Mouse (Mus musculus): ENCODE measurements around the gene Lce1f. TPM values are rescaled to one million over a fixed set of nuclear protein-coding genes. Genes with fewer than 3 reads are reported as not detected.

Gene Lce1f
- polyA plus RNA-seq (2014; fragmentation: Illumina TruSeq; extraction: RNeasy Lipid Tissue Mini Kit (QIAGEN cat#74804); ENCODE audit: insufficient read depth, low read depth, low replicate concordance): not detected

DNA sequence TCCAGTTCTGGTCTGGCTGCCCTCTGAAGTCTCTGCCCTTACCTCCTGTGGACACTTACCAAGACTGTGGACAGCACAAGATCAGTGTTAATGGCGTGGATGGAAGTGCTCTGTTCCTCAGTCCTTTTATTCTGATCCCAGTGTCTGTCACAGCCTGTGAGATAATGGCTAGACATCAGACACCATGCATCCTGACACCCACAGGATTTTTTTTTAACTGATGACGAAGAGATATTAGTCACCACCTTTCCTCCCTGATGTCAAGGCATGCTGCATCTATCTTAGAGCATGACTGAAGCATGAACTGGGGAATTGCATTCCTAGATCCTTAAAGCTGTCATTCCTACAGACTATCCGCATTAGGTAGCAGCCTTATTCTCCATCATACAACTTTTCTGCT lies at the start of gene Lce1f:
Lce1f (minus strand) TSS at position 101 of the 400 bp plus-strand sequence.

DNA sequence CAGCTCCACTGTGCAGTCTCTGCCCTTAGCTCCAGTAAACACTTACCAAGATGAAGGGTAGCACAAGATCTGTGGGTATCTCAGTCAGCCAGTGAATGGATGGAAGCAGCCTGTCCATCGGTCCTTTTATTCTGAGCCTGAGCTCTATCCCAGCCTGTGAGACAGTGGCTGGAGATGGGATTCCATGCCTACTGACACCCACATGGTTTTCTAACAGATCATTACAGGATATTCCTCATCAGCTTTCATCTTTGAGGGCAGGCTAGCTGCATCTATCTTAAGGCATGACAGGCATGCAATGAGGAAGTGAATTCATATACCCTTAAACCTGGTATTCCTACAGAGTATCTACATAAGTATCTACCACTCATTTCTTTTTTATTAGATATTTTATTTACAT lies 44.8 kb upstream of the Lce1f start, which contains the start of gene Lce1h:
Lce1h (minus strand) TSS at position 101 of the 400 bp plus-strand sequence.

DNA sequence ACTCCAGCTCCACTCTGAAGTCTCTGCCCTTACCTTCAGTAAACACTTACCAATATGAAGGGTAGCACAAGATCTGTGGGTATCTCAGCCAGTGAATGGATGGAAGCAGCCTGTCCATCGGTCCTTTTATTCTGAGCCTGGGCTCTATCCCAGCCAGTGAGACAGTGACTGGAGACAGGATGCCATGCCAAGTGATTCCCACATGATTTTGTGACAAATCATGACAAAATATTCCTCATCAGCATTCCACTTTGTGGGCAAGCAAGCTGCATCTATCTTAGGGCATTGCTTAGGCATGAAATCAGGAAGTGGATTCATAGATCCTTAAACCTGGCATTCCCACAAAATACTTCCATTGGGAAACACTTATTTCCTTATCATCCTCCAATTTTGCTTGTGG lies 32.1 kb upstream of the Lce1f start, which contains the start of gene Lce1g:
Lce1g (minus strand) TSS at position 101 of the 400 bp plus-strand sequence.

DNA sequence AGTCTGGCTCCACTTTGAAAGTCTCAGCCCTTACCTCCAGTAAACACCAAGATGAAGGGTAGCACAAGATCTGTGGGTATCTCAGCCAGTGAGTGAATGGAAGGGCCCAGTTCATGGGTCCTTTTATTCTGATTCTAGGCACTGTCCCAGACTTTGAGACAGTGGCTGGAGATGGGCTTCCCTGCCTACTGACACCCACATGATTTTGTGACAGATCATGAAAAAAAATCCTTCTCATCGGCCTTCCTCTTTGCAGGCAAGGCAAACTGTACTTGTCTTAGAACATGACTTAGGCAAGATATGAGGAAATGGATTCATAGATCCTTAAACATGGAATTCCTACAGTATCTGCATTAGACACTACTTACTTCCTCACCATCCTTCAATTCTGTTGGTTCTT lies 18.8 kb upstream of the Lce1f start, which contains the start of gene Gm38119:
Gm38119 (minus strand) TSS at position 101 of the 400 bp plus-strand sequence.

DNA sequence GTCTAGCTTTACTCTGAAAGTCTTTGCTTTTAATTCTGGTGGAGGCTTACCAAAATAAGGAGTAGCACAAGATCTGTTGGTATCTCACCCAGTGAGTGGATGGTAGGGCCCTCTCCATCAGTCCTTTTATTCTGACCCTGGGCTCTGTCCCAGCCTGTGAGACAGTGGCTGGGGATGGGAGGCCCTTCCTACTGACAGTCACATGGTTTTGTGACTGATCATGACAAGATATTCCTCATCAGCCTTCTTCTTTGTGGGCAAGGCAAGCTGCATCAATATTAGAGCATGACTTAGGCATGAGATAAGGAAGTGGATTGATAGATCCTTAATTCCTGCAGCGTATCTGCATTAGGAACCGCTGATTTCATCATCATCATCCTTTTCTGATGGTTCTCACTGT lies 11.2 kb downstream of the Lce1f start, which contains the start of gene Lce1e:
Lce1e (minus strand) TSS at position 101 of the 400 bp plus-strand sequence.

DNA sequence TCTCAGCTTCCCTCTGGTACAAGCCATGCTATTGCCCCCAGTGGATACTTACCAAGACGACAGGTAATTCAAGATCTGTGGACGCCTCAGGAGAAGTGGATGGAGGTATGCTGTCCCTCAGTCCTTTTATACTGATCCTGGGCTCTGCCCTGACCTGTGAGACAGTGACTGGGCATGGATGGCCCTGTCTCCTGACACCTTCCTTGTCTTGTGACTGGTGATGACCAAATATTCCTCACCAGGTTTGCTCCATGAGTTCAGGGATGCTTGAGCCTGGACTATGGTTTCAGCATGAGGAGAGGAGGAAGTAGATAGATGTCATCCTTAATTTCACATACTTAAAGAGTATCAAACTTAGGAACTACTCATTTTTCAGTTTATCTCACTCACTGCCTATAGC lies 33.0 kb downstream of the Lce1f start, which contains the start of gene Lce1d:
Lce1d (minus strand) TSS at position 101 of the 400 bp plus-strand sequence.

DNA sequence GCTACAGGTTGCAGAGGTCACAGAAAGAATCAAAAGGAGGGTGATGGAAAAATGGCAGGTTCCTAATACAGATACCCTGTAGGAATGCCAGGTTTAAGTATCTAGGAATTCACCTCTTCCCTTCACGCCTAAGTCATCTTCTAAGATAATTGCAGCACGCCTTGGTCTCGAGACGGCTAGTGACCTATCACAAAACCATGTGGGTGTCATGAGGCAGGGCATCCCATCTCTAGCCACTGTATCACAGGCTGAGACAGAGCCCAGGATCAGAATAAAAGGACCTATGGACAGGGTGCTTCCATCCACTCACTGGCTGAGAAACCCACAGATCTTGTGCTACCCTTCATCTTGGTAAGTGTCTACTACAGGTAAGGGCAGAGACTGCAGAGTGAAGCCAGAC lies 41.2 kb downstream of the Lce1f start, which contains the start of gene Lce1c:
Lce1c (plus strand) TSS at position 301 of the 400 bp plus-strand sequence.

DNA sequence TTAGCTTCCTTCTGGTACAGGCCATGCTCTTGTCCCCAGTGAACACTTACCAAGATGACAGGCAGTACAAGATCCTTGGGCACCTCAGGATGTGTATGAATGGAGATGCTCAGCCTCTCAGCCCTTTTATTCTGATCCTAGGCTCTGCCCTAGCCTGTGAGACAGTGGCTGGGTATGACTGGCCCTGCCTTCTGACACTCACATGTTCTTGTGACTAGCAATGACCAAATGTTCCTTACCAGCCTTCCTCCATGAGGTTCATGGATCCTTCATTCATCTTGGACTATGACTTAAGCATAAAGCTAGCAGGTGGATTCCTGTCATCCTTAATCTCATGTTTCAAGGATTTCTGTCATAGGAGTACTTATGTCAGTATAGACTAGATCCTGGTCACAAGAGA lies 49.9 kb downstream of the Lce1f start, which contains the start of gene Lce1a2:
Lce1a2 (minus strand) TSS at position 101 of the 400 bp plus-strand sequence.

Other genes with a start within 250 kb of the Lce1f start
- gene Sprr1a, start 234.5 kb downstream of the Lce1f start, polyA plus RNA-seq (2014; fragmentation: Illumina TruSeq; extraction: RNeasy Lipid Tissue Mini Kit (QIAGEN cat#74804); ENCODE audit: insufficient read depth, low read depth, low replicate concordance): 3.2 TPM
- gene Sprr4, start 219.9 kb downstream of the Lce1f start, polyA plus RNA-seq (2014; fragmentation: Illumina TruSeq; extraction: RNeasy Lipid Tissue Mini Kit (QIAGEN cat#74804); ENCODE audit: insufficient read depth, low read depth, low replicate concordance): not detected
- not detected for gene 2310046K23Rik, start 185.8 kb downstream of the Lce1f start, polyA plus RNA-seq (2014; fragmentation: Illumina TruSeq; extraction: RNeasy Lipid Tissue Mini Kit (QIAGEN cat#74804); ENCODE audit: insufficient read depth, low read depth, low replicate concordance)
- gene Ivl, start 146.6 kb downstream of the Lce1f start, polyA plus RNA-seq (2014; fragmentation: Illumina TruSeq; extraction: RNeasy Lipid Tissue Mini Kit (QIAGEN cat#74804); ENCODE audit: insufficient read depth, low read depth, low replicate concordance): 0.97 TPM
- gene Smcp, start 131.4 kb downstream of the Lce1f start, polyA plus RNA-seq (2014; fragmentation: Illumina TruSeq; extraction: RNeasy Lipid Tissue Mini Kit (QIAGEN cat#74804); ENCODE audit: insufficient read depth, low read depth, low replicate concordance): not detected
- not detected for gene 2210017I01Rik, start 112.9 kb downstream of the Lce1f start, polyA plus RNA-seq (2014; fragmentation: Illumina TruSeq; extraction: RNeasy Lipid Tissue Mini Kit (QIAGEN cat#74804); ENCODE audit: insufficient read depth, low read depth, low replicate concordance)
- not detected for gene Lce6a, start 98.7 kb downstream of the Lce1f start, polyA plus RNA-seq (2014; fragmentation: Illumina TruSeq; extraction: RNeasy Lipid Tissue Mini Kit (QIAGEN cat#74804); ENCODE audit: insufficient read depth, low read depth, low replicate concordance)
- not detected for gene Lce1a1, start 72.0 kb downstream of the Lce1f start, polyA plus RNA-seq (2014; fragmentation: Illumina TruSeq; extraction: RNeasy Lipid Tissue Mini Kit (QIAGEN cat#74804); ENCODE audit: insufficient read depth, low read depth, low replicate concordance)
- not detected for gene Lce1b, start 63.4 kb downstream of the Lce1f start, polyA plus RNA-seq (2014; fragmentation: Illumina TruSeq; extraction: RNeasy Lipid Tissue Mini Kit (QIAGEN cat#74804); ENCODE audit: insufficient read depth, low read depth, low replicate concordance)
- gene Lce1a2, start 50.0 kb downstream of the Lce1f start, polyA plus RNA-seq (2014; fragmentation: Illumina TruSeq; extraction: RNeasy Lipid Tissue Mini Kit (QIAGEN cat#74804); ENCODE audit: insufficient read depth, low read depth, low replicate concordance): not detected
- gene Lce1c, start 41.1 kb downstream of the Lce1f start, polyA plus RNA-seq (2014; fragmentation: Illumina TruSeq; extraction: RNeasy Lipid Tissue Mini Kit (QIAGEN cat#74804); ENCODE audit: insufficient read depth, low read depth, low replicate concordance): not detected
- gene Lce1d, start 33.1 kb downstream of the Lce1f start, polyA plus RNA-seq (2014; fragmentation: Illumina TruSeq; extraction: RNeasy Lipid Tissue Mini Kit (QIAGEN cat#74804); ENCODE audit: insufficient read depth, low read depth, low replicate concordance): not detected
- gene Lce1e, start 11.3 kb downstream of the Lce1f start, polyA plus RNA-seq (2014; fragmentation: Illumina TruSeq; extraction: RNeasy Lipid Tissue Mini Kit (QIAGEN cat#74804); ENCODE audit: insufficient read depth, low read depth, low replicate concordance): not detected
- gene Gm38119, start 18.7 kb upstream of the Lce1f start, polyA plus RNA-seq (2014; fragmentation: Illumina TruSeq; extraction: RNeasy Lipid Tissue Mini Kit (QIAGEN cat#74804); ENCODE audit: insufficient read depth, low read depth, low replicate concordance): not detected
- not detected for gene Lce1g, start 32.0 kb upstream of the Lce1f start, polyA plus RNA-seq (2014; fragmentation: Illumina TruSeq; extraction: RNeasy Lipid Tissue Mini Kit (QIAGEN cat#74804); ENCODE audit: insufficient read depth, low read depth, low replicate concordance)
- gene Lce1h, start 44.7 kb upstream of the Lce1f start, polyA plus RNA-seq (2014; fragmentation: Illumina TruSeq; extraction: RNeasy Lipid Tissue Mini Kit (QIAGEN cat#74804); ENCODE audit: insufficient read depth, low read depth, low replicate concordance): not detected
- gene Lce1i, start 58.5 kb upstream of the Lce1f start, polyA plus RNA-seq (2014; fragmentation: Illumina TruSeq; extraction: RNeasy Lipid Tissue Mini Kit (QIAGEN cat#74804); ENCODE audit: insufficient read depth, low read depth, low replicate concordance): not detected
- gene Lce1j, start 70.2 kb upstream of the Lce1f start, polyA plus RNA-seq (2014; fragmentation: Illumina TruSeq; extraction: RNeasy Lipid Tissue Mini Kit (QIAGEN cat#74804); ENCODE audit: insufficient read depth, low read depth, low replicate concordance): not detected
- gene Lce1k, start 87.5 kb upstream of the Lce1f start, polyA plus RNA-seq (2014; fragmentation: Illumina TruSeq; extraction: RNeasy Lipid Tissue Mini Kit (QIAGEN cat#74804); ENCODE audit: insufficient read depth, low read depth, low replicate concordance): not detected
- gene Kprp, start 106.9 kb upstream of the Lce1f start, polyA plus RNA-seq (2014; fragmentation: Illumina TruSeq; extraction: RNeasy Lipid Tissue Mini Kit (QIAGEN cat#74804); ENCODE audit: insufficient read depth, low read depth, low replicate concordance): not detected
- not detected for gene Lce1l, start 130.9 kb upstream of the Lce1f start, polyA plus RNA-seq (2014; fragmentation: Illumina TruSeq; extraction: RNeasy Lipid Tissue Mini Kit (QIAGEN cat#74804); ENCODE audit: insufficient read depth, low read depth, low replicate concordance)
- gene 2310050C09Rik, start 149.9 kb upstream of the Lce1f start, polyA plus RNA-seq (2014; fragmentation: Illumina TruSeq; extraction: RNeasy Lipid Tissue Mini Kit (QIAGEN cat#74804); ENCODE audit: insufficient read depth, low read depth, low replicate concordance): not detected
- gene Lce3a, start 205.9 kb upstream of the Lce1f start, polyA plus RNA-seq (2014; fragmentation: Illumina TruSeq; extraction: RNeasy Lipid Tissue Mini Kit (QIAGEN cat#74804); ENCODE audit: insufficient read depth, low read depth, low replicate concordance): not detected
- not detected for gene Lce3b, start 212.6 kb upstream of the Lce1f start, polyA plus RNA-seq (2014; fragmentation: Illumina TruSeq; extraction: RNeasy Lipid Tissue Mini Kit (QIAGEN cat#74804); ENCODE audit: insufficient read depth, low read depth, low replicate concordance)
- not detected for gene Lce3c, start 224.1 kb upstream of the Lce1f start, polyA plus RNA-seq (2014; fragmentation: Illumina TruSeq; extraction: RNeasy Lipid Tissue Mini Kit (QIAGEN cat#74804); ENCODE audit: insufficient read depth, low read depth, low replicate concordance)
- not detected for gene Lce3d, start 237.0 kb upstream of the Lce1f start, polyA plus RNA-seq (2014; fragmentation: Illumina TruSeq; extraction: RNeasy Lipid Tissue Mini Kit (QIAGEN cat#74804); ENCODE audit: insufficient read depth, low read depth, low replicate concordance)
- not detected for gene Lce3e, start 246.7 kb upstream of the Lce1f start, polyA plus RNA-seq (2014; fragmentation: Illumina TruSeq; extraction: RNeasy Lipid Tissue Mini Kit (QIAGEN cat#74804); ENCODE audit: insufficient read depth, low read depth, low replicate concordance)